34 mouse cellular contexts compared by ENCODE assay signal in the genomic region with DNA sequence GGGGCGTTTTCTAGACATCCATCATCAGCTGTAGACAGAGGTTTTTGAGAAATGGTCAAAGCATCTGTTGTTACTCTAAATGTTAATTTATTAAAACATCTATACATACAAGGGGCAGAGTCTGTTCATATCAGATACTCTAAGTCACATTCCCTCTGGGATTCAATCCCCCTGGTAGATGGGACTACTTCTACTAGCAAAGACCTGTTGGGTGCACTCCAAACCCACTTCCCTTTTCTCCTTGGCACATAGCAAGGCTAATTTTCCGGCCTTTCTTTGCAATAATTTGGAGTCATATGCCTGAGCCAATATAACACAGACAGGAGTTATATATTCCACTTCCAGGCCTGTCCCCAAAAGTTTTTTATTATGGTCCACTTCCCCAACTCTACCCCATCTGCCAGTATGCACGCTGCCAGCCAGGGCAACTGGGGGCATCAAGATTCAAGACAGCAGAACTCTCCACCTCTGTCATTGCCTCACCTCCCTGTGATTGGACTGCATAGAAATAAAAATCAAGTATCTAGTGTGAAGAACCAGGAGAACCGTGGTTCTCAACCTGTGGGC. TPM values are rescaled to one million over a fixed set of nuclear protein-coding genes. Genes with fewer than 3 reads are reported as not detected.
"Had no signal": no experiment of that assay in that cellular context is flagged by ENCODE, and none has a peak within 500 bp of the region (broad histone marks: within the 10 kb centered on the region; RNA-seq: fewer than 3 reads in every experiment).

No protein-coding gene starts in this region.

- H3K4me2 ChIP-seq: limb, embryonic 12.5 days; limb, embryonic 13.5 days; limb, embryonic 15.5 days; liver, embryonic 11.5 days; liver, embryonic 12.5 days; liver, embryonic 13.5 days; liver, embryonic 15.5 days; lung, embryonic 14.5 days; lung, embryonic 15.5 days; midbrain, embryonic 12.5 days; midbrain, embryonic 13.5 days; neural tube, embryonic 12.5 days; neural tube, embryonic 13.5 days had no signal

- H3K4me1 ChIP-seq: limb, embryonic 10.5 days; limb, embryonic 12.5 days; limb, embryonic 13.5 days; limb, embryonic 15.5 days; liver, embryonic 12.5 days; liver, embryonic 13.5 days; liver, embryonic 15.5 days; lung, embryonic 15.5 days; midbrain, embryonic 10.5 days; midbrain, embryonic 12.5 days; midbrain, embryonic 13.5 days; neural tube, embryonic 12.5 days; neural tube, embryonic 13.5 days had no signal

- H3K4me3 ChIP-seq: limb, embryonic 10.5 days; limb, embryonic 12.5 days; limb, embryonic 13.5 days; limb, embryonic 15.5 days; liver, embryonic 12.5 days; liver, embryonic 13.5 days; liver, embryonic 15.5 days; lung, embryonic 15.5 days; megakaryocyte, embryonic 14.5 days; midbrain, embryonic 10.5 days; midbrain, embryonic 12.5 days; midbrain, embryonic 13.5 days; myocyte; neural tube, embryonic 12.5 days; neural tube, embryonic 13.5 days had no signal

- H3K9ac ChIP-seq: limb, embryonic 12.5 days; limb, embryonic 13.5 days; limb, embryonic 15.5 days; liver, embryonic 12.5 days; liver, embryonic 13.5 days; liver, embryonic 14.5 days; liver, embryonic 15.5 days; liver, postnatal 0 days; lung, embryonic 14.5 days; lung, embryonic 15.5 days; midbrain, embryonic 12.5 days; midbrain, embryonic 13.5 days; neural tube, embryonic 12.5 days; neural tube, embryonic 13.5 days had no signal

- H3K36me3 ChIP-seq: limb, embryonic 10.5 days; limb, embryonic 12.5 days; limb, embryonic 13.5 days; limb, embryonic 15.5 days; liver, embryonic 12.5 days; liver, embryonic 13.5 days; liver, embryonic 15.5 days; lung, embryonic 15.5 days had no signal

- H3K9me3 ChIP-seq: limb, embryonic 10.5 days; limb, embryonic 12.5 days; limb, embryonic 13.5 days; limb, embryonic 15.5 days; liver, embryonic 12.5 days; liver, embryonic 13.5 days; liver, embryonic 15.5 days; lung, embryonic 15.5 days; megakaryocyte, embryonic 14.5 days; midbrain, embryonic 10.5 days; midbrain, embryonic 12.5 days; midbrain, embryonic 13.5 days; neural tube, embryonic 12.5 days; neural tube, embryonic 13.5 days had no signal

- H3K27ac ChIP-seq: limb, embryonic 10.5 days; limb, embryonic 12.5 days; limb, embryonic 13.5 days; limb, embryonic 15.5 days; liver, embryonic 12.5 days; liver, embryonic 13.5 days; liver, embryonic 14.5 days; liver, embryonic 15.5 days; lung, embryonic 15.5 days; macrophage; midbrain, embryonic 10.5 days; midbrain, embryonic 12.5 days; midbrain, embryonic 13.5 days; neural tube, embryonic 12.5 days; neural tube, embryonic 13.5 days had no signal

- H3K27me3 ChIP-seq: limb, embryonic 12.5 days; limb, embryonic 13.5 days; limb, embryonic 15.5 days; liver, embryonic 12.5 days; liver, embryonic 13.5 days; liver, embryonic 15.5 days; lung, embryonic 15.5 days; midbrain, embryonic 12.5 days; midbrain, embryonic 13.5 days; neural tube, embryonic 12.5 days; neural tube, embryonic 13.5 days had no signal

- ATAC-seq: liver, embryonic 12.5 days; liver, postnatal 0 days; lung, postnatal 0 days; midbrain, embryonic 13.5 days; midbrain, embryonic 16.5 days had no signal

- DNase-seq: left cerebral cortex, postnatal 4 days; liver; liver, embryonic 13.5 days; liver, postnatal 0 days; lung, adult 18-20 months; lung, adult 2 months; lung, embryonic 14.5 days; lung, postnatal 10 days; lung, postnatal 36 days; lung, postnatal 4 days; midbrain, embryonic 14.5 days had no signal

RNA-seq across cellular contexts. Expression of a gene that starts 30.5 kb away (rescaled TPM):
- total RNA-seq: liver, adult 2 months; megakaryocyte progenitor cell, adult 5-6 weeks; megakaryocyte-erythroid progenitor cell, adult 5-6 weeks; monocyte, adult 5-6 weeks had no signal
- polyA plus RNA-seq: liver, adult 2 months; liver, embryonic 13.5 days; liver, embryonic 14.5 days; liver, postnatal 0 days had no signal

RNA-seq across cellular contexts. Expression of a gene that starts 40.0 kb away (rescaled TPM):
- total RNA-seq: liver, adult 2 months had no signal
- polyA plus RNA-seq: liver, embryonic 12.5 days; macrophage had no signal
